Mouse (Mus musculus) B cell, adult 2 months (primary cell): ENCODE results near the gene Gm4027.
"Not testable (repeated sequence)": the region's sequence is repeated elsewhere in the genome, so short reads cannot be mapped to it uniquely, and the experiment has no call there.

ENCODE experiments used
- DNase-seq, 2 experiments: peaks; one replicate each; pipeline ENCODE4 v3.0.0; 2022

Gene Gm4027

GRCm38 (mm10) chr12:87618569-87618968 is at the start of gene Gm4027:
TSS of gene Gm4027 (plus strand) at chr12:87618869.
- not testable (repeated sequence) for DNase-seq

- DNase-seq = not testable (repeated sequence)
These were observed 17.3 kb upstream of the Gm4027 start for GRCm38 (mm10) chr12:87601388-87601787.

GRCm38 (mm10) chr12:87602388-87602787 is 16.3 kb upstream of the Gm4027 start, which contains the start of gene Oog1:
TSS of gene Oog1 (plus strand) at chr12:87602688.
- not testable (repeated sequence) for DNase-seq

- not testable (repeated sequence) for DNase-seq
These were observed 25.9 kb downstream of the Gm4027 start, which contains the start of gene Gm16381 for GRCm38 (mm10) chr12:87644520-87644919. TSS of gene Gm16381 (minus strand) at chr12:87644620.

GRCm38 (mm10) chr12:87652916-87653703 is 34.4 kb downstream of the Gm4027 start:
- DNase-seq = not testable (repeated sequence)
